Mouse (Mus musculus): Measurements from ENCODE around the gene Ncbp3. TPM values are rescaled to one million over a fixed set of nuclear protein-coding genes. Genes with fewer than 3 reads are reported as not detected.

Ncbp3 gene
- total and polyA plus RNA-seq, 2 experiments from 2014 or later = 7.0 to 8.9 TPM

GRCm38 (mm10) chr11:73087700-73088480 lies 40.3 kb downstream of the Ncbp3 start:
- Histone ChIP-seq H3K4me3 (ENCODE audit: low read depth, low read length) (no peak overlapping the region), H3K9ac (replicated peaks; ENCODE audit: low read depth, low read length) (no peak overlapping the region; the same call in 1 of the 2 replicates), H3K36me3 (replicated peaks; ENCODE audit: control insufficient read depth, insufficient read depth, low read length) (peaks cover 9% of the 10 kb centered on the region; the same call in 1 of the 2 replicates), H3K27me3 (ENCODE audit: control insufficient read depth, insufficient read depth, low read length) (no peaks in the 10 kb centered on the region), H3K9me3 (replicated peaks; ENCODE audit: control insufficient read depth, low read length) (no peaks in the 10 kb centered on the region), H3K4me2 (ENCODE audit: low read depth, low read length) (no peak overlapping the region), H3K27ac (ENCODE audit: low read depth) (no peak overlapping the region), H3K4me1 (ENCODE audit: control insufficient read depth, insufficient read depth) (peaks cover 18% of the 10 kb centered on the region)
- DNase-seq (ENCODE audit: low spot score) (no peak), ATAC-seq (ENCODE audit: insufficient read depth, low read depth) (no peak)
- WGBS = 54% methylated on average over 6 of the region's 6 CpGs
- TF ChIP-seq CTCF (IDR thresholded peaks at IDR 0.05; ENCODE audit: low read depth) (no peak), EP300 (IDR thresholded peaks at IDR 0.05; ENCODE audit: low read depth) (no peak)

GRCm38 (mm10) chr11:73090283-73090682 lies 42.7 kb downstream of the Ncbp3 start, which contains the start of gene Itgae:
Itgae (plus strand) TSS chr11:73090583.
- TF ChIP-seq CTCF (IDR thresholded peaks at IDR 0.05; ENCODE audit: low read depth) (no peak), EP300 (IDR thresholded peaks at IDR 0.05; ENCODE audit: low read depth) (no peak)
- Histone ChIP-seq H3K9me3 (replicated peaks; ENCODE audit: control insufficient read depth, low read length) (no peaks in the 10 kb centered on the region), H3K4me1 (ENCODE audit: control insufficient read depth, insufficient read depth) (peaks cover 17% of the 10 kb centered on the region), H3K27ac (ENCODE audit: low read depth) (no peak within 1 kb of the TSS), H3K9ac (replicated peaks; ENCODE audit: low read depth, low read length) (no peak within 1 kb of the TSS), H3K4me2 (ENCODE audit: low read depth, low read length) (no peak within 1 kb of the TSS), H3K27me3 (ENCODE audit: control insufficient read depth, insufficient read depth, low read length) (no peaks in the 10 kb centered on the region), H3K36me3 (replicated peaks; ENCODE audit: control insufficient read depth, insufficient read depth, low read length) (no peaks in the 10 kb centered on the region), H3K4me3 (ENCODE audit: low read depth, low read length) (no peak within 1 kb of the TSS)
- 63% methylated on average over 4 of the region's 4 CpGs for WGBS
- ATAC-seq (ENCODE audit: insufficient read depth, low read depth) (no peak), DNase-seq (ENCODE audit: low spot score) (no peak)

- Histone ChIP-seq H3K9me3 (replicated peaks; ENCODE audit: control insufficient read depth, low read length) (no peaks in the 10 kb centered on the region), H3K9ac (replicated peaks; ENCODE audit: low read depth, low read length) (no peak overlapping the region), H3K4me2 (ENCODE audit: low read depth, low read length) (no peak overlapping the region), H3K36me3 (replicated peaks; ENCODE audit: control insufficient read depth, insufficient read depth, low read length) (no peaks in the 10 kb centered on the region), H3K27ac (ENCODE audit: low read depth) (no peak overlapping the region), H3K4me3 (ENCODE audit: low read depth, low read length) (no peak overlapping the region), H3K27me3 (ENCODE audit: control insufficient read depth, insufficient read depth, low read length) (no peaks in the 10 kb centered on the region), H3K4me1 (ENCODE audit: control insufficient read depth, insufficient read depth) (peaks cover 13% of the 10 kb centered on the region)
- ATAC-seq (ENCODE audit: insufficient read depth, low read depth) = no peak
- no peak for TF ChIP-seq CTCF (IDR thresholded peaks at IDR 0.05; ENCODE audit: low read depth)
- no peak for TF ChIP-seq EP300 (IDR thresholded peaks at IDR 0.05; ENCODE audit: low read depth)
- DNase-seq (ENCODE audit: low spot score) = no peak
- 82% methylated on average over 2 of the region's 2 CpGs for WGBS
These were observed 43.2 kb downstream of the Ncbp3 start for GRCm38 (mm10) chr11:73090826-73091225.

GRCm38 (mm10) chr11:73092057-73092456 lies 44.5 kb downstream of the Ncbp3 start:
- ATAC-seq (ENCODE audit: insufficient read depth, low read depth) (no peak), DNase-seq (ENCODE audit: low spot score) (no peak)
- Histone ChIP-seq H3K9me3 (replicated peaks; ENCODE audit: control insufficient read depth, low read length) (no peaks in the 10 kb centered on the region), H3K27me3 (ENCODE audit: control insufficient read depth, insufficient read depth, low read length) (no peaks in the 10 kb centered on the region), H3K4me1 (ENCODE audit: control insufficient read depth, insufficient read depth) (peaks cover 13% of the 10 kb centered on the region), H3K4me3 (ENCODE audit: low read depth, low read length) (no peak overlapping the region), H3K36me3 (replicated peaks; ENCODE audit: control insufficient read depth, insufficient read depth, low read length) (no peaks in the 10 kb centered on the region), H3K27ac (ENCODE audit: low read depth) (no peak overlapping the region), H3K9ac (replicated peaks; ENCODE audit: low read depth, low read length) (no peak overlapping the region), H3K4me2 (ENCODE audit: low read depth, low read length) (no peak overlapping the region)
- TF ChIP-seq CTCF (IDR thresholded peaks at IDR 0.05; ENCODE audit: low read depth) (no peak), EP300 (IDR thresholded peaks at IDR 0.05; ENCODE audit: low read depth) (no peak)
- WGBS = 64% methylated on average over 4 of the region's 4 CpGs

- Histone ChIP-seq H3K4me1 (ENCODE audit: control insufficient read depth, insufficient read depth) (peaks cover 7% of the 10 kb centered on the region; the same call in 1 of the 2 replicates), H3K27ac (ENCODE audit: low read depth) (no peak overlapping the region), H3K9ac (replicated peaks; ENCODE audit: low read depth, low read length) (no peak overlapping the region), H3K4me2 (ENCODE audit: low read depth, low read length) (no peak overlapping the region), H3K9me3 (replicated peaks; ENCODE audit: control insufficient read depth, low read length) (no peaks in the 10 kb centered on the region), H3K36me3 (replicated peaks; ENCODE audit: control insufficient read depth, insufficient read depth, low read length) (no peaks in the 10 kb centered on the region), H3K27me3 (ENCODE audit: control insufficient read depth, insufficient read depth, low read length) (no peaks in the 10 kb centered on the region), H3K4me3 (ENCODE audit: low read depth, low read length) (no peak overlapping the region)
- WGBS = 63% methylated on average over 7 of the region's 7 CpGs
- DNase-seq (ENCODE audit: low spot score) (no peak), ATAC-seq (ENCODE audit: insufficient read depth, low read depth) (no peak)
- TF ChIP-seq CTCF (IDR thresholded peaks at IDR 0.05; ENCODE audit: low read depth) (no peak), EP300 (IDR thresholded peaks at IDR 0.05; ENCODE audit: low read depth) (no peak)
These were observed 45.3 kb downstream of the Ncbp3 start for GRCm38 (mm10) chr11:73092877-73093276.

All from heart, postnatal 0 days (tissue).